Mouse (Mus musculus): ENCODE measurements around the gene Rbms3. TPM values are rescaled to one million over a fixed set of nuclear protein-coding genes. Genes with fewer than 3 reads are reported as not detected.

Rbms3 gene
- total and polyA plus RNA-seq, 2 experiments = 2.4 to 4.0 TPM

DNA sequence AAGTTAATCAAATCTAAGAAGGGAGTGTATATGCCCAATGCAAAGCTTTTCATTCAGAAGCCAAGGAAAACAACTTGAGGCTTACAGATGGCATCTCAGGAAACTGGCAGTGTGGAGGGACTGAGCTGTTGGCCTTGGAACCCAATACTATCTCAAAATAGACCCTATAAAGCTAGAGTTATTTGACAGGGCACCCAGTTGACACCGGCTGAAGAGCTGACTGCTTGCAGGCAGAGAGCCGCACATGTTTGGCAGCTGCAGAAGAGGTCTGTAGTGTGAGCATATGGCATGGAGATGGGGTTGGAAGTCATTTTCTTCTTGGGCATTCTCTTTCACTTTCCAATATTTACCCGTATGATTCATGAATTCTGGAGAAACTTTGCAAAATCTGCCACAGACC lies 616.3 kb downstream of the Rbms3 start:
- DNase-seq (ENCODE audit: extremely low read depth, low read depth, low spot score) = no peak

DNA sequence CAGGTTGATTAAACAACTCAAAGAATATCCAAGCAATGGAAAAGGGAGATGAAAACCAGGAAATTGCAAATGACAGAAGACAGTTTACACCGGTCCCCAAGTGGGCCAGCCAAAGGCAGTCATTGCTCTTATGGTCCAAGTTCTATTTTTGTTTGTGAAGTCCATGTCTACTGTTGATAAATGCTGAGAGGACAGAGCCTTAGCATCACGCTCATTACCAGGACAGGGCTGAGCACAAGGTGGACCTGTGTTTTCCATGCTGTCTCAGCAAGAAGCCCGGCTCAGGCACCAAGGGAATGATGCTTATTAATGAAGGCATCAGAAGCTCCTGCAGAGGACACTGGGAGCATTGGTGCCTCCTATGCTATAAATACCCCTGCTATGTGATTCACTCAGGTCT lies 618.9 kb downstream of the Rbms3 start:
- no peak for DNase-seq (ENCODE audit: extremely low read depth, low read depth, low spot score)
- Histone ChIP-seq H3K4me1 (ENCODE audit: control insufficient read depth, insufficient read depth, low read length) (no peaks in the 10 kb centered on the region), H3K79me2 (ENCODE audit: control insufficient read depth, insufficient read depth, low read length) (no peaks in the 10 kb centered on the region), H3K4me3 (ENCODE audit: insufficient read depth, low read depth, low read length) (no peak overlapping the region), H3K27ac (replicated peaks; ENCODE audit: insufficient read depth, low read depth, low read length) (no peak overlapping the region), H3K27me3 (ENCODE audit: control insufficient read depth, insufficient read depth, low read length) (no peaks in the 10 kb centered on the region), H3K36me3 (ENCODE audit: control insufficient read depth, insufficient read depth, low read length) (no peaks in the 10 kb centered on the region), H3K9ac (ENCODE audit: low read depth, low read length) (no peak overlapping the region)
- TF ChIP-seq CTCF (IDR thresholded peaks at IDR 0.05; ENCODE audit: low read depth, low read length) (no peak), POLR2A (IDR thresholded peaks at IDR 0.05; ENCODE audit: extremely low read depth, insufficient read depth, low read length) (no peak)
- 88% methylated on average over 3 of the region's 3 CpGs for WGBS

More for the DNA sequence above, 616.3 kb downstream of the Rbms3 start:
- Histone ChIP-seq H3K27ac (replicated peaks; ENCODE audit: insufficient read depth, low read depth, low read length) (no peak overlapping the region), H3K79me2 (ENCODE audit: control insufficient read depth, insufficient read depth, low read length) (no peaks in the 10 kb centered on the region), H3K9ac (ENCODE audit: low read depth, low read length) (no peak overlapping the region), H3K4me1 (ENCODE audit: control insufficient read depth, insufficient read depth, low read length) (no peaks in the 10 kb centered on the region), H3K27me3 (ENCODE audit: control insufficient read depth, insufficient read depth, low read length) (no peaks in the 10 kb centered on the region), H3K4me3 (ENCODE audit: insufficient read depth, low read depth, low read length) (no peak overlapping the region), H3K36me3 (ENCODE audit: control insufficient read depth, insufficient read depth, low read length) (no peaks in the 10 kb centered on the region)
- TF ChIP-seq POLR2A (IDR thresholded peaks at IDR 0.05; ENCODE audit: extremely low read depth, insufficient read depth, low read length) (no peak), CTCF (IDR thresholded peaks at IDR 0.05; ENCODE audit: low read depth, low read length) (no peak)
- WGBS = 89% methylated on average over 3 of the region's 3 CpGs

DNA sequence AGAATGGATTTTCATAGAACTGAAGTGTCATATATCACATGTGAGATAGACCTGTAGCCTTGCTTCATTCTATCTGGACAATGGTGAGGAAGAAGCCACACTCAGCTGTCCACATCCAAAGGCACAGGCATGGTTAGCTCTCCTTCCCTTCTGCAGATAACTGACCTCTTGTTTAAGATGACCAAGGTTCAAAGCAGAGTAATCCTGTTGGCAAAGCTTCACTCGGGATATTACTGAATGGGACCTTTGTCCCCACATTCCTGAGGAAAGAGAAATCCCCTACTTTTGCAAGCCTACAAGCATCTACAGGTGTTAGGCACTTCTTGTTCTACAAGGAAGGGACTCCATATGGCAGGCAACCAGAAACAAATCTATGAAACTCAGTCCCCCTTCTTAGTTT lies 621.5 kb downstream of the Rbms3 start:
- no peak overlapping the region for H3K27ac ChIP-seq (replicated peaks; ENCODE audit: insufficient read depth, low read depth, low read length)
- H3K4me3 ChIP-seq (ENCODE audit: insufficient read depth, low read depth, low read length) = no peak overlapping the region
- H3K9ac ChIP-seq (ENCODE audit: low read depth, low read length) = no peak overlapping the region
- WGBS = 20% methylated on average over 1 of the region's 1 CpGs
- DNase-seq (ENCODE audit: extremely low read depth, low read depth, low spot score) = peak; percentile 41
- H3K36me3 ChIP-seq (ENCODE audit: control insufficient read depth, insufficient read depth, low read length) = no peaks in the 10 kb centered on the region
- no peaks in the 10 kb centered on the region for H3K79me2 ChIP-seq (ENCODE audit: control insufficient read depth, insufficient read depth, low read length)
- no peaks in the 10 kb centered on the region for H3K4me1 ChIP-seq (ENCODE audit: control insufficient read depth, insufficient read depth, low read length)
- TF ChIP-seq CTCF (IDR thresholded peaks at IDR 0.05; ENCODE audit: low read depth, low read length) (no peak), POLR2A (IDR thresholded peaks at IDR 0.05; ENCODE audit: extremely low read depth, insufficient read depth, low read length) (no peak)
- no peaks in the 10 kb centered on the region for H3K27me3 ChIP-seq (ENCODE audit: control insufficient read depth, insufficient read depth, low read length)

DNA sequence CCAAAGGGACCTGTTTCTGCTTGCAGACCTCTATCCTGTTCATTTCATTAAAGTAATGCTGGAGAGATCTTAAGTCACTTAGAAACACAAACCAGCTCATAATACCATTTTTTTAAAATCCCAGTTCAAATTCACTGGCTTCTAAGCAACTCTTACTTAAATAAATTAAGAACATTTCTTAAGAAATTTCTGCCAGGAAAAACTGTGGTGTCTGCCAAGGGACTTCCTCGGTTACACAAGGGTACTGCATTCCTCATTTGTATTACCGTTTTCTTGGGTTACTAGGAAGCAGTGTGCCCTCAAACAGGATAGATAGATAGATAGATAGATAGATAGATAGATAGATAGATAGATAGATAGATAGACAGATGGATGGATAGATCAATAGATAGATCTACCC lies 627.6 kb downstream of the Rbms3 start:
- Histone ChIP-seq H3K4me3 (ENCODE audit: insufficient read depth, low read depth, low read length) (no peak overlapping the region), H3K9ac (ENCODE audit: low read depth, low read length) (no peak overlapping the region), H3K79me2 (ENCODE audit: control insufficient read depth, insufficient read depth, low read length) (no peaks in the 10 kb centered on the region), H3K27me3 (ENCODE audit: control insufficient read depth, insufficient read depth, low read length) (no peaks in the 10 kb centered on the region), H3K4me1 (ENCODE audit: control insufficient read depth, insufficient read depth, low read length) (no peaks in the 10 kb centered on the region), H3K36me3 (ENCODE audit: control insufficient read depth, insufficient read depth, low read length) (no peaks in the 10 kb centered on the region), H3K27ac (replicated peaks; ENCODE audit: insufficient read depth, low read depth, low read length) (no peak overlapping the region)
- TF ChIP-seq POLR2A (IDR thresholded peaks at IDR 0.05; ENCODE audit: extremely low read depth, insufficient read depth, low read length) (no peak), CTCF (IDR thresholded peaks at IDR 0.05; ENCODE audit: low read depth, low read length) (no peak)
- 80% methylated on average over 2 of the region's 2 CpGs for WGBS
- DNase-seq (ENCODE audit: extremely low read depth, low read depth, low spot score) = peak; percentile 10

DNA sequence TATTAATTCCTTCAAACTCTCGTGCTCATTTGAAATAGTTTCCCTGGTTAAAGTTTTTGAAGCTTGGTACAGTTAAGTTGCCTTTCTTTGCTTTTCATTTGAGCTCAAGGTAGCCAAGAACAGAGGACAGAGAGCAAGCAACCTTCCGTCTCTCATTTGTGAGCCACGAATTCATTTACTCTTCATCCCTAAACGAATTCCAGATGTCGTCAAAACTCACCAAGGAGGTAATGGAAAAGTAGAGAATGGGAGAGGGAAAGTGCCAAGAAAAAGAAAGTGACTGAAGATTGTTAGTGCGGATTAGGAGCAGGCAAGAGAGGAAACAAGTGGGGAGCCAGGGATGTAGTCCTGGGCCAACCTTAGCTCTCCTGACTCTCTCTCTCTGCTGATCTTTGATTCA lies 630.5 kb downstream of the Rbms3 start:
- Histone ChIP-seq H3K27me3 (ENCODE audit: control insufficient read depth, insufficient read depth, low read length) (no peaks in the 10 kb centered on the region), H3K79me2 (ENCODE audit: control insufficient read depth, insufficient read depth, low read length) (no peaks in the 10 kb centered on the region), H3K27ac (replicated peaks; ENCODE audit: insufficient read depth, low read depth, low read length) (no peak overlapping the region), H3K4me3 (ENCODE audit: insufficient read depth, low read depth, low read length) (no peak overlapping the region), H3K4me1 (ENCODE audit: control insufficient read depth, insufficient read depth, low read length) (no peaks in the 10 kb centered on the region), H3K9ac (ENCODE audit: low read depth, low read length) (no peak overlapping the region), H3K36me3 (ENCODE audit: control insufficient read depth, insufficient read depth, low read length) (no peaks in the 10 kb centered on the region)
- TF ChIP-seq POLR2A (IDR thresholded peaks at IDR 0.05; ENCODE audit: extremely low read depth, insufficient read depth, low read length) (no peak), CTCF (IDR thresholded peaks at IDR 0.05; ENCODE audit: low read depth, low read length) (no peak)
- DNase-seq (ENCODE audit: extremely low read depth, low read depth, low spot score) = no peak
- WGBS = 84% methylated on average over 6 of the region's 6 CpGs

DNA sequence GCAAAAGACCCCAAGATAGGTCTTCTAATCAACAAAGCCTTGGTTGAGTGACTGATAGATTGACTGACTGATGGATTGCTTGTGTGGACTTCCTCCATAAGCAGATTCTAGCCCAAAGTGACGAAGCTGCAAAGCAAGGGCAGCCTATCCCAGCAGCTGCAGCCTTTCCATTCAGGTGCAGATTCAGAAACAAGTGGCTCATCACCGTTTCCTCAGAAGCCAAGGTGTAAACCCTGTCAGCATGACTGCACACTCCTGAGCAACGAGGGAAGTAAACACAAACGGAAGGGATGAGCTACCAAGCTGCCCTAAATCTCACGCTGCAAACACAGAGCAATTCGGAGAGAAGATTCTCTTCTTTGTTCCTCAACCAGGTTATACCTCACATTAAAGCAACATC lies 639.4 kb downstream of the Rbms3 start:
- WGBS = 87% methylated on average over 6 of the region's 6 CpGs
- H3K27ac ChIP-seq (replicated peaks; ENCODE audit: insufficient read depth, low read depth, low read length) = no peak overlapping the region
- no peak for DNase-seq (ENCODE audit: extremely low read depth, low read depth, low spot score)

More for the DNA sequence above, 639.4 kb downstream of the Rbms3 start:
- no peaks in the 10 kb centered on the region for H3K27me3 ChIP-seq (ENCODE audit: control insufficient read depth, insufficient read depth, low read length)
- H3K4me1 ChIP-seq (ENCODE audit: control insufficient read depth, insufficient read depth, low read length) = no peaks in the 10 kb centered on the region
- TF ChIP-seq POLR2A (IDR thresholded peaks at IDR 0.05; ENCODE audit: extremely low read depth, insufficient read depth, low read length) = no peak
- TF ChIP-seq CTCF (IDR thresholded peaks at IDR 0.05; ENCODE audit: low read depth, low read length) = no peak
- no peaks in the 10 kb centered on the region for H3K79me2 ChIP-seq (ENCODE audit: control insufficient read depth, insufficient read depth, low read length)
- no peak overlapping the region for H3K4me3 ChIP-seq (ENCODE audit: insufficient read depth, low read depth, low read length)
- H3K9ac ChIP-seq (ENCODE audit: low read depth, low read length) = no peak overlapping the region
- H3K36me3 ChIP-seq (ENCODE audit: control insufficient read depth, insufficient read depth, low read length) = no peaks in the 10 kb centered on the region

All from liver, adult 2 months (tissue).